Mouse (Mus musculus): ENCODE measurements around the gene Ralgapa1.

DNA sequence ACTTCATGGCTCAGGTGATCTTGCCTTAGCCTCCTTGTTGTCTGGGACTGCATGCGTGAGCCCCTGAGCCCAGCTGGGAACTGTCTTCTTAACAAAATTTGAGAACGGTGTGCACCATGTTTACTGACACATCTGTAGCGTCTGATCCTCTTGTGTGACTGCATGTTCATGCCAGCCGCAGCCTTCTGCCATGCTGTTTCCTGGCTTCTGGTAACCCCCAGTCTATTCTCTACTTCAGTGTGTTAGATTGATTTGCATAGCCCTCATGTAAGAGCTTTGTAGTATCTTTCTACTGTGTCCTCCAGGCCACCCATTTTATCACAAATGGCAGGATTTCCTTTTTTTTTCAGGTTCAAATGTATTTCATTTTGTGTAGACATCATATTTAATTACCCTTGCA is 26.9 kb upstream of the Ralgapa1 start:
- TF ChIP-seq POLR2A (IDR thresholded peaks at IDR 0.05; ENCODE audit: insufficient read length, low read depth) (no peak), USF1 (IDR thresholded peaks at IDR 0.05; ENCODE audit: low read depth) (no peak), TCF12 (IDR thresholded peaks at IDR 0.05; ENCODE audit: insufficient read depth, poor library complexity, severe bottlenecking) (no peak), CEBPB (IDR thresholded peaks at IDR 0.05; ENCODE audit: insufficient read depth, poor library complexity, severe bottlenecking) (no peak), MYOG (IDR thresholded peaks at IDR 0.05; ENCODE audit: control insufficient read depth in 1 of 3, insufficient read depth in 1 of 3, insufficient read length in 2 of 3, low read depth in 2 of 3) (no peak), E2F4 (IDR thresholded peaks at IDR 0.05; ENCODE audit: insufficient read depth) (no peak), REST (IDR thresholded peaks at IDR 0.05; ENCODE audit: insufficient read depth, insufficient read length) (no peak), MAX (IDR thresholded peaks at IDR 0.05; ENCODE audit: low read depth) (no peak), POLR2AphosphoS2 (IDR thresholded peaks at IDR 0.05; ENCODE audit: insufficient read length, low read depth) (no peak), MYOD1 (IDR thresholded peaks at IDR 0.05; ENCODE audit: control insufficient read depth in 1 of 3, insufficient read length in 2 of 3, low read depth in 2 of 3) (no peak), TCF3 (IDR thresholded peaks at IDR 0.05; ENCODE audit: insufficient read length, low read depth) (no peak), SRF (IDR thresholded peaks at IDR 0.05; ENCODE audit: control insufficient read depth, insufficient read length, low read depth) (no peak)
